Mouse (Mus musculus): ENCODE data around the gene Cbx8. TPM values are rescaled to one million over a fixed set of nuclear protein-coding genes. Genes with fewer than 3 reads are reported as not detected.

Gene Cbx8
- polyA plus RNA-seq, 1 experiment, result 6.0 TPM

- no peak overlapping the region for H3K4me3 ChIP-seq (ENCODE audit: insufficient read depth, low read length)
- TF ChIP-seq CTCF (IDR thresholded peaks at IDR 0.05; ENCODE audit: extremely low read depth, insufficient read depth, low read length), result no peak
- TF ChIP-seq POLR2A (IDR thresholded peaks at IDR 0.05; ENCODE audit: extremely low read depth, insufficient read depth, low read length), result no peak
- no peaks in the 10 kb centered on the region for H3K4me1 ChIP-seq (ENCODE audit: control insufficient read depth, insufficient read depth, low read length)
- no peak overlapping the region for H3K27ac ChIP-seq (ENCODE audit: insufficient read depth, low read length)
Observed at GRCm38 (mm10) chr11:119051426-119051825, 10.7 kb upstream of the Cbx8 start.

- Histone ChIP-seq H3K4me3 (ENCODE audit: insufficient read depth, low read length) (no peak overlapping the region), H3K27ac (ENCODE audit: insufficient read depth, low read length) (no peak overlapping the region), H3K4me1 (ENCODE audit: control insufficient read depth, insufficient read depth, low read length) (no peaks in the 10 kb centered on the region)
- TF ChIP-seq CTCF (IDR thresholded peaks at IDR 0.05; ENCODE audit: extremely low read depth, insufficient read depth, low read length) (no peak), POLR2A (IDR thresholded peaks at IDR 0.05; ENCODE audit: extremely low read depth, insufficient read depth, low read length) (no peak)
Observed at GRCm38 (mm10) chr11:119050361-119050760, 9.6 kb upstream of the Cbx8 start.

GRCm38 (mm10) chr11:119048133-119048510, 7.4 kb upstream of the Cbx8 start:
- no peak for TF ChIP-seq POLR2A (IDR thresholded peaks at IDR 0.05; ENCODE audit: extremely low read depth, insufficient read depth, low read length)
- TF ChIP-seq CTCF (IDR thresholded peaks at IDR 0.05; ENCODE audit: extremely low read depth, insufficient read depth, low read length), result no peak
- Histone ChIP-seq H3K4me3 (ENCODE audit: insufficient read depth, low read length) (no peak overlapping the region), H3K4me1 (ENCODE audit: control insufficient read depth, insufficient read depth, low read length) (no peaks in the 10 kb centered on the region), H3K27ac (ENCODE audit: insufficient read depth, low read length) (no peak overlapping the region)

GRCm38 (mm10) chr11:119047261-119048132, 6.7 kb upstream of the Cbx8 start:
- no peak overlapping the region for H3K4me3 ChIP-seq (ENCODE audit: insufficient read depth, low read length)
- H3K4me1 ChIP-seq (ENCODE audit: control insufficient read depth, insufficient read depth, low read length), result no peaks in the 10 kb centered on the region
- no peak for TF ChIP-seq CTCF (IDR thresholded peaks at IDR 0.05; ENCODE audit: extremely low read depth, insufficient read depth, low read length)
- no peak for TF ChIP-seq POLR2A (IDR thresholded peaks at IDR 0.05; ENCODE audit: extremely low read depth, insufficient read depth, low read length)
- no peak overlapping the region for H3K27ac ChIP-seq (ENCODE audit: insufficient read depth, low read length)

- Histone ChIP-seq H3K4me3 (ENCODE audit: insufficient read depth, low read length) (no peak overlapping the region), H3K4me1 (ENCODE audit: control insufficient read depth, insufficient read depth, low read length) (no peaks in the 10 kb centered on the region), H3K27ac (ENCODE audit: insufficient read depth, low read length) (no peak overlapping the region)
- TF ChIP-seq CTCF (IDR thresholded peaks at IDR 0.05; ENCODE audit: extremely low read depth, insufficient read depth, low read length), result no peak
- no peak for TF ChIP-seq POLR2A (IDR thresholded peaks at IDR 0.05; ENCODE audit: extremely low read depth, insufficient read depth, low read length)
Observed at GRCm38 (mm10) chr11:119046601-119047245, 6.0 kb upstream of the Cbx8 start.

GRCm38 (mm10) chr11:119044551-119045337, 4.0 kb upstream of the Cbx8 start:
- TF ChIP-seq POLR2A (IDR thresholded peaks at IDR 0.05; ENCODE audit: extremely low read depth, insufficient read depth, low read length) (no peak), CTCF (IDR thresholded peaks at IDR 0.05; ENCODE audit: extremely low read depth, insufficient read depth, low read length) (no peak)
- no peaks in the 10 kb centered on the region for H3K4me1 ChIP-seq (ENCODE audit: control insufficient read depth, insufficient read depth, low read length)
- H3K4me3 ChIP-seq (ENCODE audit: insufficient read depth, low read length), result no peak overlapping the region
- H3K27ac ChIP-seq (ENCODE audit: insufficient read depth, low read length), result no peak overlapping the region

GRCm38 (mm10) chr11:119043761-119044550, 3.2 kb upstream of the Cbx8 start:
- TF ChIP-seq POLR2A (IDR thresholded peaks at IDR 0.05; ENCODE audit: extremely low read depth, insufficient read depth, low read length) (no peak), CTCF (IDR thresholded peaks at IDR 0.05; ENCODE audit: extremely low read depth, insufficient read depth, low read length) (peak; percentile 53)
- no peaks in the 10 kb centered on the region for H3K4me1 ChIP-seq (ENCODE audit: control insufficient read depth, insufficient read depth, low read length)
- H3K4me3 ChIP-seq (ENCODE audit: insufficient read depth, low read length), result no peak overlapping the region
- no peak overlapping the region for H3K27ac ChIP-seq (ENCODE audit: insufficient read depth, low read length)

- Histone ChIP-seq H3K4me3 (ENCODE audit: insufficient read depth, low read length) (no peak overlapping the region), H3K27ac (ENCODE audit: insufficient read depth, low read length) (no peak overlapping the region), H3K4me1 (ENCODE audit: control insufficient read depth, insufficient read depth, low read length) (no peaks in the 10 kb centered on the region; the same call in 1 of the 2 replicates)
- no peak for TF ChIP-seq POLR2A (IDR thresholded peaks at IDR 0.05; ENCODE audit: extremely low read depth, insufficient read depth, low read length)
- TF ChIP-seq CTCF (IDR thresholded peaks at IDR 0.05; ENCODE audit: extremely low read depth, insufficient read depth, low read length), result no peak
Observed at GRCm38 (mm10) chr11:119043273-119043540, 2.4 kb upstream of the Cbx8 start.
